Mouse (Mus musculus): ENCODE measurements around the gene Nfia.

DNA sequence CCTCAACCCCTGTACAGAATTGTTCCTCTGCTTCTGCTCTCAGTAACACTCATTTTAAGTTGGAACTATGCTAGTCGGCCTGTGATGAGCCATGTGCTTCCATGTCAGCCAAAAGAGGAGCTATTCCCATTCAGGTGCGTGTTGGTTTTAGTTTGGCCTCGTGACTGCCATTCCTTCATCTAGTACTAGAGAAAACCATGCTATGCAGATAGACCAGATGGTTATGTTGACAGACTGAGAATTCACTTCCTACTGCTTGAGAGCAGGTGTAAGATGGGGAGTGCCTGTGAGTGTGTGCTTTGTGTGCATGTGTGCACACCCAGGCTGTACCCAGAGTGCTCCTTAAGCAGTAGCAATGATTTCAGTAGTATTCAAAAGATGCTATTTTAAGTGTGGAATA is 15.0 kb downstream of the Nfia start:
- no peak for TF ChIP-seq MAFK (IDR thresholded peaks at IDR 0.05; ENCODE audit: insufficient read depth, low read depth, low read length)
- TF ChIP-seq ZNF384 (IDR thresholded peaks at IDR 0.05; ENCODE audit: low read depth, low read length): no peak
- TF ChIP-seq HCFC1 (IDR thresholded peaks at IDR 0.05; ENCODE audit: borderline replicate concordance, insufficient read depth, low read length): no peak

All from ES-E14 (cell line).